ENCODE assay signal across 8 mouse cellular contexts in the genomic region with DNA sequence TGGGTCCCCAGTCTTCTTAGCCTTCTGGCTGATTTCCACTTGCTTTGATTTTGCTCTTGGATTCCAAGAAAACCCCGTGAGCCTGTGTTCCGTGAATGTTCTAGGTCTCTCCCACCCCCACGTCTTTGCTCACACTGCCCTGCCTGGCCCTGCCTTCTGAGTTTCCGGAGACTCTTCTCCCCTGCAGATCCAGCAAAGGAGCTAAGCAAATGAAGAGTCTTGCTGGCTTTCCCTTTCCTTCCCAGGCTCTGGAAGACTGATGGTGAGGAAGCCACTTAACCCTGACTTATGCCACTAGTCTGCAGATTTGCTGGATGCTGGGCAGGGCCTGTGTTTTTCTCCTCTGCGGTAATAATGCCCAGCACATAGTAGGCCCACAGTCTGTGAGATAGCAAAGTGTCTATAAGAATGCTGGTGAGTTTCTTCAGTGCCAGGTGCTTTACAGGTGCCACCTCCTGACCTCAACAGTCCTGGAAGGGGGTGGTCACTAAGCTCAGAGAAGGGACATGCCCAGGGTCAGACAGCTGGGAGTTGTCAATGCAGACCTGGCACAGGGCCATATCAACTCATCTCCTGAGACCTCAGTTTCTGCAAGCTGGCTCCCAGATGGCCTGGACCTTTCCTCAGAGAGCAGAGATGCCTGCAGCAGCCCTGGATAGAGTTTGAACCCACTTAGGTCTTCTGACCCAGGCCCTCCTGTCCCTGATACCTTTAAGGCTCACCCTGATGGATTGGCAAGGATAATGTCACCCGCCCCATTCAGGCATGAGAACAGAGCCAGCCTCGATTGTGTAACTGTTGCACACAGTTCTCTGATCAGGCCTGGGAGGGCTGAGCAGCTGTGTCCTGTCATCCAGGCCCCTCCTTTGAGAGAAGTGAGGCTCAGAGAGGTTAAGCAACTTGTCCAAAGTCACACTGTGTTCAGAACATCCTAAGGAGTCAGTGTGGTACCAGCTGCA. TPM values are rescaled to one million over a fixed set of nuclear protein-coding genes. Genes with fewer than 3 reads are reported as not detected.
DNase-seq lines count a peak whose midpoint lies in the region; ATAC-seq lines count a peak whose summit lies in the region.

No protein-coding gene starts in this region.

- WGBS in kidney, embryonic 15.5 days: 56% methylated on average over 7 of the region's 7 CpGs
- 67% methylated on average over 7 of the region's 7 CpGs for WGBS in heart, embryonic 12.5 days

- H3K9me3 ChIP-seq in kidney, embryonic 15.5 days (replicated peaks): no peaks in the 10 kb centered on the region
- H3K9me3 ChIP-seq in heart, embryonic 12.5 days (replicated peaks): no peaks in the 10 kb centered on the region

- no peak overlapping the region for H3K9ac ChIP-seq in kidney, embryonic 15.5 days
- peak overlapping the region; percentile 46; the same call in 1 of the 2 replicates for H3K9ac ChIP-seq in heart, embryonic 12.5 days

- H3K36me3 ChIP-seq in kidney, embryonic 15.5 days: no peaks in the 10 kb centered on the region
- no peaks in the 10 kb centered on the region for H3K36me3 ChIP-seq in heart, embryonic 12.5 days

- no peak overlapping the region for H3K4me2 ChIP-seq in kidney, embryonic 15.5 days
- no peak overlapping the region for H3K4me2 ChIP-seq in heart, embryonic 12.5 days

- H3K27me3 ChIP-seq in kidney, embryonic 15.5 days: no peaks in the 10 kb centered on the region
- no peaks in the 10 kb centered on the region for H3K27me3 ChIP-seq in heart, embryonic 12.5 days (replicated peaks)

- H3K4me3 ChIP-seq in kidney, embryonic 15.5 days (replicated peaks): no peak overlapping the region
- no peak overlapping the region for H3K4me3 ChIP-seq in heart, embryonic 12.5 days

- H3K4me1 ChIP-seq in kidney, embryonic 15.5 days: peaks cover 21% of the 10 kb centered on the region
- peaks cover 51% of the 10 kb centered on the region for H3K4me1 ChIP-seq in heart, embryonic 12.5 days (replicated peaks)

- DNase-seq in kidney, postnatal 25 days: peak; percentile 62 to 66
- DNase-seq in adipocyte (ENCODE audit: low spot score): peak; percentile 63
- DNase-seq in lung, postnatal 10 days: peak; percentile 78
- DNase-seq in B cell, adult 2 months: no peak
- no peak for DNase-seq in right cerebral cortex, adult 2 months (ENCODE audit: low spot score in 2 of 2)

- no peak for ATAC-seq in kidney, embryonic 15.5 days (replicated peaks; ENCODE audit: low FRiP score)
- no peak for ATAC-seq in heart, embryonic 12.5 days (ENCODE audit: insufficient number of reproducible peaks, low FRiP score)
- ATAC-seq in megakaryocyte-erythroid progenitor cell, adult 5-6 weeks (replicated peaks; ENCODE audit: low FRiP score, low TSS enrichment, poor library complexity, severe bottlenecking): no peak

- no peak overlapping the region for H3K27ac ChIP-seq in kidney, embryonic 15.5 days
- peak overlapping the region; percentile 77 for H3K27ac ChIP-seq in heart, embryonic 12.5 days (ENCODE audit: poor library complexity, severe bottlenecking)

RNA-seq across cellular contexts. Expression of a gene that starts 49.2 kb away (rescaled TPM):
- 124 and 131 TPM in 2 replicates for polyA plus RNA-seq in kidney, embryonic 15.5 days (2015; fragmentation: Nextera tagmentation; extraction: Ambion mirVana)
- polyA plus RNA-seq in heart, embryonic 12.5 days (2016; fragmentation: Nextera tagmentation; extraction: Ambion mirVana): 115 and 121 TPM in 2 replicates
- 51.7 and 55.0 TPM in 2 replicates for total RNA-seq in megakaryocyte-erythroid progenitor cell, adult 5-6 weeks (2014; fragmentation: Nextera tagmentation)
- 31.6 and 40.3 TPM in 2 replicates for total RNA-seq in megakaryocyte-erythroid progenitor cell, adult 5-6 weeks (2017)

RNA-seq across cellular contexts. Expression of a gene that starts 49.8 kb away (rescaled TPM):
- polyA plus RNA-seq in kidney, embryonic 15.5 days (2015; fragmentation: Nextera tagmentation; extraction: Ambion mirVana): 23.1 and 24.8 TPM in 2 replicates
- polyA plus RNA-seq in heart, embryonic 12.5 days (2016; fragmentation: Nextera tagmentation; extraction: Ambion mirVana): 36.2 and 38.7 TPM in 2 replicates
- 18.4 and 29.1 TPM in 2 replicates for total RNA-seq in megakaryocyte-erythroid progenitor cell, adult 5-6 weeks (2014; fragmentation: Nextera tagmentation)
- total RNA-seq in megakaryocyte-erythroid progenitor cell, adult 5-6 weeks (2017): 73.3 and 79.0 TPM in 2 replicates

Comparison
In these comparisons a context has a peak if more than half of its experiments do, and no peak if none do; other contexts are left out.
1. DNase-seq: peak in kidney, postnatal 25 days (2 of 2), adipocyte (single experiment) and lung, postnatal 10 days (single experiment); none in B cell, adult 2 months (0 of 2) and right cerebral cortex, adult 2 months (0 of 2).